Mouse (Mus musculus) frontal cortex, postnatal 25 days (tissue): ENCODE measurements around the gene Tubgcp6.

Experiments
- DNase-seq, 2 experiments: peaks; one replicate each; pipeline ENCODE4 v3.0.0; 2022; ENCODE audit warnings: low spot score in 2 of 2

The Tubgcp6 gene

GRCm38 (mm10) chr15:89122649-89123366 lies at the start of gene Tubgcp6:
TSS of gene Tubgcp6 (minus strand) at chr15:89123112.
- peak; percentile 92 to 93 for DNase-seq

GRCm38 (mm10) chr15:89172276-89172935 lies 49.5 kb upstream of the Tubgcp6 start:
- no peak for DNase-seq

- no peak for DNase-seq
Measured at GRCm38 (mm10) chr15:89171526-89172051, 48.7 kb upstream of the Tubgcp6 start.

GRCm38 (mm10) chr15:89170102-89170501 lies 47.2 kb upstream of the Tubgcp6 start:
- no peak for DNase-seq

GRCm38 (mm10) chr15:89169431-89169830 lies 46.5 kb upstream of the Tubgcp6 start:
- DNase-seq, result peak; percentile 50 to 62

- no peak for DNase-seq
Measured at GRCm38 (mm10) chr15:89168922-89169321, 46.0 kb upstream of the Tubgcp6 start.

GRCm38 (mm10) chr15:89165478-89165877 lies 42.6 kb upstream of the Tubgcp6 start:
- DNase-seq, result no peak

GRCm38 (mm10) chr15:89161397-89161796 lies 38.5 kb upstream of the Tubgcp6 start:
- no peak for DNase-seq

GRCm38 (mm10) chr15:89158516-89158915 lies 35.6 kb upstream of the Tubgcp6 start:
- DNase-seq, result no peak

GRCm38 (mm10) chr15:89157954-89158353 lies 35.0 kb upstream of the Tubgcp6 start:
- DNase-seq, result no peak

- no peak for DNase-seq
Measured at GRCm38 (mm10) chr15:89152312-89152711, 29.4 kb upstream of the Tubgcp6 start.

- DNase-seq, result no peak
Measured at GRCm38 (mm10) chr15:89150041-89150390, 27.1 kb upstream of the Tubgcp6 start.

GRCm38 (mm10) chr15:89149271-89150040 lies 26.5 kb upstream of the Tubgcp6 start, which contains the start of gene Mapk11:
TSS of gene Mapk11 (minus strand) at chr15:89149628.
- no peak for DNase-seq

GRCm38 (mm10) chr15:89148496-89149270 lies 25.8 kb upstream of the Tubgcp6 start:
- no peak for DNase-seq

- no peak for DNase-seq
Measured at GRCm38 (mm10) chr15:89147895-89148294, 25.0 kb upstream of the Tubgcp6 start.

GRCm38 (mm10) chr15:89147456-89147855 lies 24.5 kb upstream of the Tubgcp6 start:
- DNase-seq, result no peak

- DNase-seq, result no peak
Measured at GRCm38 (mm10) chr15:89147024-89147423, 24.1 kb upstream of the Tubgcp6 start.

GRCm38 (mm10) chr15:89146537-89146936 lies 23.6 kb upstream of the Tubgcp6 start:
- peak; percentile 46 to 50 for DNase-seq

- DNase-seq, result no peak
Measured at GRCm38 (mm10) chr15:89145813-89146350, 23.0 kb upstream of the Tubgcp6 start.

GRCm38 (mm10) chr15:89144965-89145364 lies 22.1 kb upstream of the Tubgcp6 start:
- DNase-seq, result no peak

- no peak for DNase-seq
Measured at GRCm38 (mm10) chr15:89143134-89143533, 20.2 kb upstream of the Tubgcp6 start.
